Mouse (Mus musculus) forebrain, embryonic 13.5 days (tissue): ENCODE measurements around the gene Zfp626. TPM values are rescaled to one million over a fixed set of nuclear protein-coding genes. Genes with fewer than 3 reads are reported as not detected.

Source experiments
- polyA plus RNA-seq: library from polyadenylated mRNA; unstranded; fragments of >200 nt; fragmentation: Nextera tagmentation; extraction: Ambion mirVana; gene quantifications from 2 replicates; pipeline ENCODE4 v1.2.1, GENCODE M21; 2015

Gene Zfp626
- polyA plus RNA-seq, 1 experiment from 2014 or later, result 2.9 TPM

Other genes with a start within 250 kb of the Zfp626 start
- 75.2 and 82.2 TPM in 2 replicates for gene Akt2, start 215.6 kb upstream of the Zfp626 start, polyA plus RNA-seq
- 37.3 and 42.7 TPM in 2 replicates for gene Ttc9b, start 153.3 kb upstream of the Zfp626 start, polyA plus RNA-seq
- 9.0 TPM in 2 replicates for gene Map3k10, start 132.6 kb upstream of the Zfp626 start, polyA plus RNA-seq
- 10.8 and 12.3 TPM in 2 replicates for gene Zfp607b, start 117.9 kb upstream of the Zfp626 start, polyA plus RNA-seq
- gene Zfp60, start 75.8 kb upstream of the Zfp626 start, polyA plus RNA-seq, result 116 and 129 TPM in 2 replicates
- 10.1 and 11.1 TPM in 2 replicates for gene Zfp59, start 31.4 kb downstream of the Zfp626 start, polyA plus RNA-seq
- 2.3 and 2.4 TPM in 2 replicates for gene Zfp607a, start 50.3 kb downstream of the Zfp626 start, polyA plus RNA-seq
- gene Zfp974, start 122.3 kb downstream of the Zfp626 start, polyA plus RNA-seq, result 14.9 and 17.2 TPM in 2 replicates
- gene Zfp780b, start 172.0 kb downstream of the Zfp626 start, polyA plus RNA-seq, result 28.7 and 29.0 TPM in 2 replicates
- gene Zfp850, start 206.9 kb downstream of the Zfp626 start, polyA plus RNA-seq, result 5.2 and 7.1 TPM in 2 replicates
- gene Psmc4, start 242.9 kb downstream of the Zfp626 start, polyA plus RNA-seq, result 389 and 404 TPM in 2 replicates